Mouse (Mus musculus) liver, postnatal 0 days (tissue): Measurements from ENCODE around the gene Wdr83os.

Experiments
- CTCF ChIP-seq: sonication (generic); IDR thresholded peaks from 2 replicates; pipeline ENCODE4 v1.5.1; 2016; ENCODE audit warnings: antibody characterized with exemption, low read depth
- EP300 ChIP-seq: IDR thresholded peaks from 2 replicates; pipeline ENCODE4 v1.6.1; 2016; ENCODE audit warnings: antibody characterized with exemption, low read depth, mild to moderate bottlenecking

DNA sequence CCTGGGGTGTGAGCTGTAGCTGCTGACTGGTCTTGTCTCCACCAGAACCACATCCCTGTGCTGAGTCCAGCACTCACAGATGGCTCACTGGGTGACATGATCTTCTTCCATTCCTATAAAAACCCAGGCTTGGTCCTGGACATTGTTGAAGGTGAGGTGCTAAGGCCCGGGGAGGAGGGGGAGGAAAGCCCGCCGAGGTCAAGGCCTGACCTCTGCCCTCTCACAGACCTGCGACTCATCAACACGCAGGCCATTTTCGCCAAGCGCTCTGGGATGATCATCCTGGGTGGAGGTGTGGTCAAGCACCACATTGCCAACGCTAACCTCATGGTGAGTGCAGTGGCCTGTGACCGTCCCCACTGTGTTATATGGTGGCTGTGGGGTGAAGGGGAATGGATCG lies 6.4 kb upstream of the Wdr83os start:
- TF ChIP-seq CTCF: no peak
- TF ChIP-seq EP300: no peak
